Mouse (Mus musculus): ENCODE measurements around the gene Hdac1.
"Not testable (repeated sequence)": the region's sequence is repeated elsewhere in the genome, so short reads cannot be mapped to it uniquely, and the experiment has no call there.

Gene Hdac1

GRCm38 (mm10) chr4:129558321-129558955 lies 15.9 kb upstream of the Hdac1 start:
- DNase-seq (ENCODE audit: low spot score in 2 of 2) = no peak

- DNase-seq (ENCODE audit: low spot score in 2 of 2) = no peak
Observed at GRCm38 (mm10) chr4:129557256-129557808, 14.8 kb upstream of the Hdac1 start.

- DNase-seq (ENCODE audit: low spot score in 2 of 2) = peak; percentile 66 to 83
Observed at GRCm38 (mm10) chr4:129556532-129557223, 14.2 kb upstream of the Hdac1 start.

GRCm38 (mm10) chr4:129555862-129556531 lies 13.5 kb upstream of the Hdac1 start:
- peak in 1 of 2 experiments; percentile 23 for DNase-seq (ENCODE audit: low spot score in 2 of 2)

DNA sequence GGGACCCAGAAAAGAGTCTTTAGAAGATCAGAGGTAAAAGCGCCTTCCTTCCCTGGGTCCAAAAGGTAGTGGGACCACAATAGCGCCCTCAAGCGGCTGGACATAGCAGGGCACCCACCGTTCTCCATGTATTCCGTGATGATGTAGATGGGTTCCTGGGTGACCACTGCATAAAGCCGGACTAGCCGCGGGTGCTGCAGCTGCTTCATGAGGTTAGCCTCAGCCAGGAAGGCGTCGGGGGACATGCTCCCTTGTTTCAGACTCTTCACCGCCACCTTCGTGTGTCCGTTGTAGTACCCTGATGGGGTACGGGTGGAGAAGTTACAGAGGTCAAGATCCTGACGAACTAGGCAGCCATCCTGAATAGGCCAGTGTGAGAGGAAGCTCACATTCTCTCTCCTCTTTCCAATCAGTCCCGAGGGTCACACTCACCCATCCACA lies 12.9 kb upstream of the Hdac1 start:
- DNase-seq (ENCODE audit: low spot score in 2 of 2) = peak; percentile 43 to 62

DNA sequence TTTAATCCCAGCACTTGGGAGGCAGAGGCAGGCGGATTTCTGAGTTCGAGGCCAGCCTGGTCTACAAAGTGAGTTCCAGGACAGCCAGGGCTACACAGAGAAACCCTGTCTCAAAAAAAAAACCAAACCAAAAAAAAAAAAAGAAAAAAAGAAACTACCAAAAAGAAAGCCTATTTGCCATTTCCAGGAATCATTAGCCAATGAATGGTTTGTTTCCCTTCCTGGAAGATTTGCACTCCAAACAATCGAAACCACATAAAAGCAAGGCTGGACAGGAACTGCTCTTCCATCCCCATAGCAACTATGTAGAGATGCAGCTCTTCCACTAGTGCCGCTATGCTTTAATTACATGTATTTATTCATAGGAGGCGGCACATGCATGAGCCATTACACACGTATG lies 12.0 kb upstream of the Hdac1 start:
- not testable (repeated sequence) for DNase-seq (ENCODE audit: low spot score in 2 of 2)

DNA sequence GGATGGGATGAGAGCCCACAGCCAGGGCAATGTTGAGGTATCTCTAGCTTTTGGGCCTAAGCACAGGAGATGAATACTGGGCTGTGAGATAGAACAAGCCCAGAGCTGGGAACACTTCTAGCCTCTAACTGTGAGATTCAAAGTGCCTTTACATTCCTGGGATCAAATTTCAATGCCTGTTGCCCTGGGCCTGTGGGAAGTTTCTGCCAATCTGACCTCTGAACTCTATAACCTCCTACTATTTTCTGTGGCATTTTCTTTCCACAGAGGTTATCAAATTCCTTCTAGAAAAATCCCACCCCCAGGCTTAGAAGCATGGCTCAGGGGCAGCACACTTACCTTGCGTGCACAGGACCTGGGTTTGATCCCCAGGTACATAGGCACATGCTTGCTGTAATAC lies 7.8 kb upstream of the Hdac1 start:
- DNase-seq (ENCODE audit: low spot score in 2 of 2) = no peak

GRCm38 (mm10) chr4:129549306-129549705 lies 6.8 kb upstream of the Hdac1 start:
- no peak for DNase-seq (ENCODE audit: low spot score in 2 of 2)

DNA sequence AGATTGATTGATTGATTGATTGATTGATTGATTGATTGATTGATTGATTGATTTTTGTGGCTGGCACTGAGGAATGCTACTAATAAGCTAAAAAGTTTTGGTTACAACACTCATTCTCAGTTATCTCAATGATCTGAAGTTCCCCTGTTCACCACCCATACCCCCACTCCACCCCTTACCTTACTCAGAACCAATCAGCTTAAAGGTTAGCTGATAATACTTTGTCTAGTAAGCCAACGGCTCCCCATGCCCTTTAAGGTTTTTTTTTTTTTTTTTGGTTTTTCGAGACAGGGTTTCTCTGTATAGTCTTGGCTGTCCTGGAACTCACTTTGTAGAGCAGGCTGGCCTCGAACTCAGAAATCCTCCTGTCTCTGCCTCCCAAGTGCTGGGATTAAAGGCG lies 5.1 kb upstream of the Hdac1 start:
- not testable (repeated sequence) for DNase-seq (ENCODE audit: low spot score in 2 of 2)

- no peak for DNase-seq (ENCODE audit: low spot score in 2 of 2)
Observed at GRCm38 (mm10) chr4:129544106-129544505, 1.6 kb upstream of the Hdac1 start.

GRCm38 (mm10) chr4:129541868-129542591 lies 483 bp downstream of the Hdac1 start:
- DNase-seq (ENCODE audit: low spot score in 2 of 2) = no peak

DNA sequence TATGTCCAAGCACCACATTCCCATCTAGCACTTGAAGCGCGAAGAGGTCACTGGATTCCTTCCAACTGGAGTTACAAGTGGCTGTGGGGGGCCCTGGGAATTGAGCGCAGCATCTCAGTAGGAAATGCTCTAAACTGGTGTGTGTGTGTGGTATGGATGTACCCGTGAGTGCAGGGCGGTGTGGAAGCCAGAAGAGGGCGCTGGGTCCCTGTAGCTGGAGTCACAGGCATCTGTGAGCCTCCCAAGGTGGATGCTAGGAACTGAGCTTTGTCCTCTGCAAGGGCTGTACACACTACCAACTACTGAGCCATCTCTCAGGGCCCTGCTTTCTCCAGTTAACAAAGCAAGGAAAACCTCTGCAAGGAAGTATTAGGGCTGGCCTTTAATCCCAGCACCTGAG lies 2.5 kb downstream of the Hdac1 start:
- no peak for DNase-seq (ENCODE audit: low spot score in 2 of 2)

GRCm38 (mm10) chr4:129528901-129529300 lies 13.6 kb downstream of the Hdac1 start:
- not testable (repeated sequence) for DNase-seq (ENCODE audit: low spot score in 2 of 2)

- no peak for DNase-seq (ENCODE audit: low spot score in 2 of 2)
Observed at GRCm38 (mm10) chr4:129525889-129526288, 16.6 kb downstream of the Hdac1 start.

- DNase-seq (ENCODE audit: low spot score in 2 of 2) = no peak
Observed at GRCm38 (mm10) chr4:129525338-129525737, 17.2 kb downstream of the Hdac1 start.

DNA sequence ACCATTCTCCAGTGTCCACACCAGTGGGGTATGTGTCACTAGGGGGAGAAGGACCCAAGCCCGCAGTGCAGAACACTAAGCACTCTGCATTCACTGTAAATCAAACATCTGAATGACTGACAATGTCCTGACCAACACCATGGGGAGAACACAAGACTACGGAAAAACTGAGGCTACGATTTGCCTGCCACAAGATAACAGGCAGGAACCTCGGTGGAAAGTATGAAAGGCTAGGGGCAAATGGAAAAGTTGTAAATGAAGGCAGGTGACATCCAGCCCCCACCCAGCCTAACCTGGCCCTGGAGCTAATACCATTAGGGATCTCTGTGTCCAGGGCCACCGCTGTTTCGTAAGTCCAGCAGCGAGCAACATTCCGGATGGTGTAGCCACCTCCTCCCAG lies 24.0 kb downstream of the Hdac1 start:
- DNase-seq (ENCODE audit: low spot score in 2 of 2) = no peak

- DNase-seq (ENCODE audit: low spot score in 2 of 2) = no peak
Observed at GRCm38 (mm10) chr4:129516925-129517324, 25.6 kb downstream of the Hdac1 start.

GRCm38 (mm10) chr4:129514300-129514898 lies 28.1 kb downstream of the Hdac1 start:
- peak; percentile 66 to 85 for DNase-seq (ENCODE audit: low spot score in 2 of 2)

GRCm38 (mm10) chr4:129513891-129514290 lies 28.6 kb downstream of the Hdac1 start:
- DNase-seq (ENCODE audit: low spot score in 2 of 2) = no peak

- peak; percentile 88 to 95 for DNase-seq (ENCODE audit: low spot score in 2 of 2)
Observed at GRCm38 (mm10) chr4:129513086-129513767, 29.3 kb downstream of the Hdac1 start, which contains the start of gene Marcksl1. TSS of gene Marcksl1 (plus strand) at chr4:129513581.
